Mouse (Mus musculus) G1E (cell line): ENCODE results near the gene Klhl3. TPM values are rescaled to one million over a fixed set of nuclear protein-coding genes. Genes with fewer than 3 reads are reported as not detected.

Experiments used
- ATAC-seq: 2 replicates; pipeline ENCODE4 v1.8.0; 2016; ENCODE audit warnings: mild to moderate bottlenecking; ENCODE audit not compliant: insufficient number of reproducible peaks, poor library complexity, low FRiP score, severe bottlenecking; ENCODE audit errors: extremely low read depth
- DNase-seq: peaks from one replicate; pipeline ENCODE4 v3.0.0; 2012; ENCODE audit warnings: low spot score
- H3K27me3 ChIP-seq: 2 replicates; pipeline ENCODE4 v1.6.1; 2012; ENCODE audit warnings: mild to moderate bottlenecking, low read length, inconsistent platforms; ENCODE audit not compliant: insufficient read depth
- H3K36me3 ChIP-seq: replicated peaks from 2 replicates; pipeline ENCODE3; 2012; ENCODE audit warnings: mild to moderate bottlenecking, inconsistent platforms
- H3K4me1 ChIP-seq: 2 replicates; pipeline ENCODE4 v1.6.1; 2012; ENCODE audit warnings: low read depth, low read length, inconsistent platforms, mixed read lengths; ENCODE audit not compliant: insufficient read depth
- H3K4me3 ChIP-seq: 2 replicates; pipeline ENCODE4 v1.5.1; 2012; ENCODE audit warnings: low read depth, mild to moderate bottlenecking, inconsistent platforms, low read length, moderate library complexity, mixed read lengths
- H3K9me3 ChIP-seq: replicated peaks from 2 replicates; pipeline ENCODE4 v1.6.1; 2012; ENCODE audit warnings: inconsistent platforms
- CTCF ChIP-seq: IDR thresholded peaks from 2 replicates; pipeline ENCODE4 v1.5.1; 2012; ENCODE audit warnings: low read depth, low read length, inconsistent platforms, mixed read lengths
- GATA1 ChIP-seq: IDR thresholded peaks from 2 replicates; pipeline ENCODE4 v1.6.1; 2012; ENCODE audit warnings: borderline replicate concordance, low read length, inconsistent platforms, mixed read lengths
- GATA2 ChIP-seq: IDR thresholded peaks from 2 replicates; pipeline ENCODE4 v1.6.1; 2012; ENCODE audit warnings: low read depth, low read length, inconsistent platforms, borderline replicate concordance
- POLR2AphosphoS5 ChIP-seq: IDR thresholded peaks from 2 replicates; pipeline ENCODE4 v1.6.1; 2012; ENCODE audit warnings: low read depth, low read length, inconsistent platforms; ENCODE audit not compliant: insufficient replicate concordance
- TAL1 ChIP-seq: conservative IDR thresholded peaks from 2 replicates; pipeline ENCODE4 v1.6.1; 2012; ENCODE audit warnings: low read depth, low read length, inconsistent platforms, mixed read lengths
- polyA plus RNA-seq: library from polyadenylated mRNA; stranded (reverse); fragments of >175 nt; gene quantifications from 2 replicates; pipeline ENCODE4 v1.2.3, GENCODE M21; 2012
- total RNA-seq, 2 experiments: library from RNA; stranded (forward) in 1 of 2; stranded (reverse) in 1 of 2; fragments of 200-1000 nt in 1 of 2; fragments of >200 nt in 1 of 2; fragmentation: Nextera tagmentation in 1 of 2; gene quantifications; 2 replicates each; pipeline ENCODE4 v1.2.3; 2014 to 2017

Klhl3 gene
- total and polyA plus RNA-seq, 3 experiments: 0.05 TPM; not detected in 2

DNA sequence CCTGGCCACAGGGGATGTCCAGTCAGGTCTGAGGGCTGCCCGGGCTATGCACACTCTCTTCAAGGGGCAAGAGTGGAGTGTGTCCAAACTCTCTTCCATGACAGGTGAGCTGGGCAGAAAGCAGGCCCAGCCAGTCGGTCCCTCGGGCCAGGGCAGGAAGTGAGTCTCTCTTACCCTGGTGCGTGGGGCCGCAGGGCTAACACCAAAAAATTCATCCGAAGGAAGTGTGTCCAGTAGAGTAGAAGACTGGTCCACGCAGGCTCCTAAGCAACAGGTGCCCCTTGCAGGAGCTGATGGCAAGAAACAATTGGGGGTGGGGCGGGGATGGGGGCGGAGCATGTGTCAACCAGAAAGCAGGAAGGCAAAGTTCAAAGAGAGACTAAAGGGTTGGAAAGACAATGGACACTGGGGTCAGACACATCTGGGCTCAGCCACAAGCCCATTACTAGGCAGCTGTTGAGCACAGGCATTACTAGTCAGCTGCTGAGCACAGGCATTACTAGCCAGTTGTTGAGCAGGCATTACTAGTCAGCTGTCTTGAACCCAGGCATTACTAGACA is 90.3 kb downstream of the Klhl3 start:
- H3K4me3 ChIP-seq: no peak overlapping the region
- H3K9me3 ChIP-seq: peaks cover 85% of the 10 kb centered on the region
- TF ChIP-seq GATA2: no peak
- no peak for TF ChIP-seq GATA1
- no peak for TF ChIP-seq CTCF
- TF ChIP-seq POLR2AphosphoS5: no peak
- no peak for TF ChIP-seq TAL1
- no peak for DNase-seq
- no peaks in the 10 kb centered on the region for H3K4me1 ChIP-seq
- H3K36me3 ChIP-seq: no peaks in the 10 kb centered on the region
- no peaks in the 10 kb centered on the region for H3K27me3 ChIP-seq
- ATAC-seq: no peak

DNA sequence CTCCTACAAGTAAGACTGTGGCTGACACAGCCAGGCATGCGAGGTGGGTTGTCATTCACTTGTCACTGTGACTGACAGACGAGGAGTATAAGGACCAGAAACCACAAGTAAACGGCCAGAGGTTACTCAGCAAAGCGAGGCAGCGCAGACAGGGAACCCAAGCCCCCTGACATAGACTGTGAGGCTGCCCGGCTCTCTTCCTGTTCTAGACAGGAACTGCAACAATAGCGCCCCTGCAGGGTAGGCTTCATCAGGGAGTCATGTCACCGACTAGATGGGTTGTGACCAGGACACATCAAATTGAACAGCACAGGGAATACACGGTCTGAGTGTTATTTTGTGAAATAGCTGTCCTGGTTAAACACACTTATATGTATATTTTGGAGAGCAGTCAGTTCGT is 93.0 kb downstream of the Klhl3 start:
- no peak for ATAC-seq
- Histone ChIP-seq H3K4me3 (no peak overlapping the region), H3K36me3 (no peaks in the 10 kb centered on the region), H3K27me3 (no peaks in the 10 kb centered on the region), H3K4me1 (no peaks in the 10 kb centered on the region), H3K9me3 (peaks cover 88% of the 10 kb centered on the region)
- TF ChIP-seq POLR2AphosphoS5 (no peak), GATA2 (no peak), TAL1 (no peak), CTCF (no peak), GATA1 (no peak)
- no peak for DNase-seq

DNA sequence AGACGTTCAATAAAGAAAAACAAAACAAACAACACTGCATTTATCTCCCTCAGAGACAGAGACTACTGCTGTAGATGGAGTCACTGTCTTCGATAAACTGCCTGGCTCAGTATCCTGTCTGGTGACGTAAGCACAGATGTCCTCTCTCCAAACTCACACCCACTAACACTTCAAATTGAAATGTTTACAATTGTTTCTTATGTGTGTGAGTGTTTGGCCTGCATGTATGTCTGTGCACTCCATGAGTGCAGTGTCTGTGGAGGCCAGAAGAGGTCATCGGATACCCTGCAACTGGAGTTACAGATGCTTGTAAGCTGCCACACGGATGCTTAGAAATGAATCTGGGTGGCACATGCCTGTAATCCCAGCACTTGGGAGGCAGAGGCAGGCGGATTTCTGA is 96.1 kb downstream of the Klhl3 start:
- no peak for ATAC-seq
- Histone ChIP-seq H3K27me3 (no peaks in the 10 kb centered on the region), H3K4me1 (no peaks in the 10 kb centered on the region), H3K36me3 (no peaks in the 10 kb centered on the region), H3K4me3 (no peak overlapping the region), H3K9me3 (peaks cover 87% of the 10 kb centered on the region)
- DNase-seq: no peak
- no peak for TF ChIP-seq GATA2
- TF ChIP-seq TAL1: no peak
- no peak for TF ChIP-seq CTCF
- TF ChIP-seq POLR2AphosphoS5: no peak
- no peak for TF ChIP-seq GATA1

DNA sequence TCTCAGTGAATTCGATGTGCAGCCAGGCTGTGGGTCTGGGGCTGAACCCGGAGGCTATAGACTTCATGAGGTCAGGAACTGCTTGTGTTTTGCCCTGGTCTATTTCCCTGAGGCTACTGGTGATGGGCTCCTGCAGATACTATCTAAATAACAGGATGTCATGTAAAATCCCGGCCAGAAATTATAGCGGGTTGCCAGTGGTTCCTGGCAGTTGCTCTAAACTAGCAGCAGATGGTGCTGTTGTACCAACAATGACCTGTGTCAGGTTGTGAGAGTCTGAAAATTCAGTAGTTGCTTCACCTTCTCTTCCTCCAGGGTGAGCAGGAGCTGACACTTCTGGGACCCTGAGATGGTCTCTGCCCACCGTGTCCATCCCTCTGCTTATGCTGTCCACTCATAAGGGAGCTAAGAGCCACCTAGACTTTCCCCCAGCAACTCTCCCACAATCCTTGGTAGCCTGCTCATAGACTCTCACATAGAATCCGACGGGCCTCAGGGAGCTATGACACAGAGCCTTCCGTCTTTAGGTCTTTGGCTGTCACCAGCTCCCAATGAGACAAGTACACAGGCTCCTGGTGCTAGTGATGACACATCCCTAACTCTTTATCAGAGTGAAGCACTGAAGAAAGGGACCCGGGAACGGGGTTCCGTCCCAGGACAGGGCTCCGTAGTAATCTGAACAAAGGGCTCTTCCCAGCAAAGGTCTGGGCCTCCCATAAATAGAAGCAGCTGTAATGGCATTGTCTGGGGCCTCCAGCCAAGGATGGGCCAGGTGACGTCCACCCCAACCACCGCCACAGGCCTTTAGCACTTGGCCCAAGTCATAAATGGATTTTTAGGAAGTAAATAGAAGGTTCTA is 101.1 kb downstream of the Klhl3 start:
- ATAC-seq (no peak), DNase-seq (no peak)
- TF ChIP-seq TAL1: no peak
- no peak for TF ChIP-seq GATA1
- TF ChIP-seq CTCF: no peak
- TF ChIP-seq GATA2: no peak
- H3K4me3 ChIP-seq: no peak overlapping the region
- no peaks in the 10 kb centered on the region for H3K36me3 ChIP-seq
- H3K9me3 ChIP-seq: peaks cover 89% of the 10 kb centered on the region
- no peaks in the 10 kb centered on the region for H3K27me3 ChIP-seq
- no peaks in the 10 kb centered on the region for H3K4me1 ChIP-seq

DNA sequence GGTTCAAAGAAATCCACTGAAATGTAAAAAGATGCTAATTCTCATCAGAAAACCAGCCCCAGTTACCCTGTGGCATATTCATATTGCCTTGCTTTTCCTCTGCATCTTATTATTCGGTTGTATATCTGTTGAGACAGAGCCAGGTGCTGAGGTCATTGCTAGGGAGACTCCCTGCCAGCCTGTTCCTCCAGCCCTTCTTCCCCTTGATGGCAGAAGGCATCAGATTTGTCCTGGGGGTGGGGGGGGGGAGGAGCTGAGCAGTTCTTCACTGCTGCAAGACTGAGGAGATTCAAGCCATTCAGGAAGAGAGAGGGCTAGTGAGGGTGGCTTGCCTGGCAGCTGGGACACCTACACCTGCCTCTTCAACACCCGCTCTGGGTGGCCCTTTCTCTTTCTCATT is 101.9 kb downstream of the Klhl3 start:
- DNase-seq (no peak), ATAC-seq (no peak)
- H3K4me3 ChIP-seq: no peak overlapping the region
- no peak for TF ChIP-seq TAL1
- no peak for TF ChIP-seq GATA2
- no peak for TF ChIP-seq GATA1
- TF ChIP-seq CTCF: no peak
- no peak for TF ChIP-seq POLR2AphosphoS5
- H3K27me3 ChIP-seq: no peaks in the 10 kb centered on the region
- H3K4me1 ChIP-seq: no peaks in the 10 kb centered on the region
- H3K36me3 ChIP-seq: no peaks in the 10 kb centered on the region
- peaks cover 84% of the 10 kb centered on the region for H3K9me3 ChIP-seq

DNA sequence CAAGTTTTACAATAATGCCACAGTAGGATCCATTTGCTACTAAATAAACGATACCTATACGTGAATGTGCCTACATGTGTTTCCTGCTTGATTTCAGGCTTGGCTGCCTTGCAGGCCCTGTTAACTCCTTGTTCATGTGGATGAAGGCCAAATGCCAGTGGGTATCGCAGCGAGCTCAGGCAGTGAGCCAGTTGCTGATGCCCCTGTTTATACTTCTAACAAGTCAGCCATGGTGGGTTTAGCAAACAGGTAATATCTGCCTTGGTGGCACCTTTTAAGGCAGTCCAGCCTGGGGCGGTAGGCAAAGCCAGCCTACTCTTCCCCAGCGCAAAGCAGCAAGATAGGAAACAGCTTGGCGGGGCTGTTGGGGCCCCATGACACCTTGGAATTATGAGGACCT is 103.0 kb downstream of the Klhl3 start:
- TF ChIP-seq POLR2AphosphoS5 (no peak), TAL1 (no peak), CTCF (no peak)
- Histone ChIP-seq H3K4me1 (no peaks in the 10 kb centered on the region), H3K9me3 (peaks cover 84% of the 10 kb centered on the region), H3K27me3 (no peaks in the 10 kb centered on the region), H3K4me3 (no peak overlapping the region), H3K36me3 (no peaks in the 10 kb centered on the region)
- DNase-seq: no peak
- ATAC-seq: no peak
